Mouse (Mus musculus): ENCODE data around the gene Ptprd. TPM values are rescaled to one million over a fixed set of nuclear protein-coding genes. Genes with fewer than 3 reads are reported as not detected.
"Not testable (repeated sequence)": the region's sequence is repeated elsewhere in the genome, so short reads cannot be mapped to it uniquely, and the experiment has no call there.

Gene Ptprd
- total RNA-seq, 1 experiment from 2014 or later: not detected

GRCm38 (mm10) chr4:78002065-78002464 lies 209.7 kb downstream of the Ptprd start:
- no peak for ATAC-seq (replicated peaks; ENCODE audit: insufficient number of reproducible peaks, low FRiP score, low TSS enrichment, poor library complexity, severe bottlenecking)

GRCm38 (mm10) chr4:77992709-77993108 lies 219.1 kb downstream of the Ptprd start:
- no peak for ATAC-seq (replicated peaks; ENCODE audit: insufficient number of reproducible peaks, low FRiP score, low TSS enrichment, poor library complexity, severe bottlenecking)

GRCm38 (mm10) chr4:77982094-77982493 lies 229.7 kb downstream of the Ptprd start:
- ATAC-seq (replicated peaks; ENCODE audit: insufficient number of reproducible peaks, low FRiP score, low TSS enrichment, poor library complexity, severe bottlenecking): no peak

GRCm38 (mm10) chr4:77961711-77962110 lies 250.1 kb downstream of the Ptprd start:
- ATAC-seq (replicated peaks; ENCODE audit: insufficient number of reproducible peaks, low FRiP score, low TSS enrichment, poor library complexity, severe bottlenecking): no peak

- no peak for ATAC-seq (replicated peaks; ENCODE audit: insufficient number of reproducible peaks, low FRiP score, low TSS enrichment, poor library complexity, severe bottlenecking)
These were observed 322.3 kb downstream of the Ptprd start for GRCm38 (mm10) chr4:77889489-77889888.

GRCm38 (mm10) chr4:77880213-77880612 lies 331.5 kb downstream of the Ptprd start:
- ATAC-seq (replicated peaks; ENCODE audit: insufficient number of reproducible peaks, low FRiP score, low TSS enrichment, poor library complexity, severe bottlenecking): 0 out of 2 replicates have a peak, but pooled peaks have one; percentile 35

- ATAC-seq (replicated peaks; ENCODE audit: insufficient number of reproducible peaks, low FRiP score, low TSS enrichment, poor library complexity, severe bottlenecking): no peak
These were observed 350.5 kb downstream of the Ptprd start for GRCm38 (mm10) chr4:77861269-77861668.

- not testable (repeated sequence) for ATAC-seq (replicated peaks; ENCODE audit: insufficient number of reproducible peaks, low FRiP score, low TSS enrichment, poor library complexity, severe bottlenecking)
These were observed 414.4 kb downstream of the Ptprd start for GRCm38 (mm10) chr4:77797391-77797790.

- ATAC-seq (replicated peaks; ENCODE audit: insufficient number of reproducible peaks, low FRiP score, low TSS enrichment, poor library complexity, severe bottlenecking): no peak
These were observed 434.5 kb downstream of the Ptprd start for GRCm38 (mm10) chr4:77777237-77777636.

GRCm38 (mm10) chr4:77763790-77764189 lies 448.0 kb downstream of the Ptprd start:
- no peak for ATAC-seq (replicated peaks; ENCODE audit: insufficient number of reproducible peaks, low FRiP score, low TSS enrichment, poor library complexity, severe bottlenecking)

GRCm38 (mm10) chr4:77743391-77743790 lies 468.4 kb downstream of the Ptprd start:
- no peak for ATAC-seq (replicated peaks; ENCODE audit: insufficient number of reproducible peaks, low FRiP score, low TSS enrichment, poor library complexity, severe bottlenecking)

- ATAC-seq (replicated peaks; ENCODE audit: insufficient number of reproducible peaks, low FRiP score, low TSS enrichment, poor library complexity, severe bottlenecking): no peak
These were observed 489.9 kb downstream of the Ptprd start for GRCm38 (mm10) chr4:77721908-77722307.

GRCm38 (mm10) chr4:77717792-77718191 lies 494.0 kb downstream of the Ptprd start:
- no peak for ATAC-seq (replicated peaks; ENCODE audit: insufficient number of reproducible peaks, low FRiP score, low TSS enrichment, poor library complexity, severe bottlenecking)

- ATAC-seq (replicated peaks; ENCODE audit: insufficient number of reproducible peaks, low FRiP score, low TSS enrichment, poor library complexity, severe bottlenecking): no peak
These were observed 501.5 kb downstream of the Ptprd start for GRCm38 (mm10) chr4:77710231-77710630.

- ATAC-seq (replicated peaks; ENCODE audit: insufficient number of reproducible peaks, low FRiP score, low TSS enrichment, poor library complexity, severe bottlenecking): no peak
These were observed 513.5 kb downstream of the Ptprd start for GRCm38 (mm10) chr4:77698294-77698693.

GRCm38 (mm10) chr4:77675798-77676197 lies 536.0 kb downstream of the Ptprd start:
- no peak for ATAC-seq (replicated peaks; ENCODE audit: insufficient number of reproducible peaks, low FRiP score, low TSS enrichment, poor library complexity, severe bottlenecking)

GRCm38 (mm10) chr4:77664761-77665160 lies 547.0 kb downstream of the Ptprd start:
- no peak for ATAC-seq (replicated peaks; ENCODE audit: insufficient number of reproducible peaks, low FRiP score, low TSS enrichment, poor library complexity, severe bottlenecking)

GRCm38 (mm10) chr4:77662309-77662708 lies 549.5 kb downstream of the Ptprd start:
- ATAC-seq (replicated peaks; ENCODE audit: insufficient number of reproducible peaks, low FRiP score, low TSS enrichment, poor library complexity, severe bottlenecking): no peak

GRCm38 (mm10) chr4:77655669-77656068 lies 556.1 kb downstream of the Ptprd start:
- ATAC-seq (replicated peaks; ENCODE audit: insufficient number of reproducible peaks, low FRiP score, low TSS enrichment, poor library complexity, severe bottlenecking): no peak

GRCm38 (mm10) chr4:77649615-77650325 lies 562.0 kb downstream of the Ptprd start:
- no peak for ATAC-seq (replicated peaks; ENCODE audit: insufficient number of reproducible peaks, low FRiP score, low TSS enrichment, poor library complexity, severe bottlenecking)

GRCm38 (mm10) chr4:77648911-77649310 lies 562.9 kb downstream of the Ptprd start:
- no peak for ATAC-seq (replicated peaks; ENCODE audit: insufficient number of reproducible peaks, low FRiP score, low TSS enrichment, poor library complexity, severe bottlenecking)
